Mouse (Mus musculus) monocyte, adult 59 days (primary cell): ENCODE data around the gene Mt4. TPM values are rescaled to one million over a fixed set of nuclear protein-coding genes. Genes with fewer than 3 reads are reported as not detected.

ENCODE experiments used
- total RNA-seq, 2 experiments: library from RNA; stranded (reverse); gene quantifications; one replicate each; pipeline ENCODE4 v1.2.4; 2023

The Mt4 gene
- total RNA-seq: not detected

DNA sequence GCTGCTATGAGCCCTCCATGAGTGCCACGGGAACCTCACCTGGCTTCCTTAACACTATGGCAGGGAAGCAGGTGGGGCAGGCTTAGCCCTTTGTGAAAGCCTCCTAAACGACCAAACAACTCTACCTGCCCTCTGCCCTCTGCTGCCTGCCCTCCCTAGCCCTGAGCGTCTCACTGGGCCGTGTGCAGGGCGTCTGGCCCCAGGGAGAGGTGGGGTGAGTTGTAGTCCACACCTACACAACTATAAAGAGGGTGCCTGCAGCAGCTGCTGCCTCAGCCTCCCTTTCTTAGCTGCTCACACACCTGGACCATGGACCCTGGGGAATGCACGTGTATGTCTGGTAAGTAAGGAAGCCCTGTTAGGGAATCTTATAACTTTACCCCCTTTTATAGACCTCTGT is at the start of gene Mt4:
Mt4 (plus strand) TSS at position 265 of the 400 bp plus-strand sequence.

DNA sequence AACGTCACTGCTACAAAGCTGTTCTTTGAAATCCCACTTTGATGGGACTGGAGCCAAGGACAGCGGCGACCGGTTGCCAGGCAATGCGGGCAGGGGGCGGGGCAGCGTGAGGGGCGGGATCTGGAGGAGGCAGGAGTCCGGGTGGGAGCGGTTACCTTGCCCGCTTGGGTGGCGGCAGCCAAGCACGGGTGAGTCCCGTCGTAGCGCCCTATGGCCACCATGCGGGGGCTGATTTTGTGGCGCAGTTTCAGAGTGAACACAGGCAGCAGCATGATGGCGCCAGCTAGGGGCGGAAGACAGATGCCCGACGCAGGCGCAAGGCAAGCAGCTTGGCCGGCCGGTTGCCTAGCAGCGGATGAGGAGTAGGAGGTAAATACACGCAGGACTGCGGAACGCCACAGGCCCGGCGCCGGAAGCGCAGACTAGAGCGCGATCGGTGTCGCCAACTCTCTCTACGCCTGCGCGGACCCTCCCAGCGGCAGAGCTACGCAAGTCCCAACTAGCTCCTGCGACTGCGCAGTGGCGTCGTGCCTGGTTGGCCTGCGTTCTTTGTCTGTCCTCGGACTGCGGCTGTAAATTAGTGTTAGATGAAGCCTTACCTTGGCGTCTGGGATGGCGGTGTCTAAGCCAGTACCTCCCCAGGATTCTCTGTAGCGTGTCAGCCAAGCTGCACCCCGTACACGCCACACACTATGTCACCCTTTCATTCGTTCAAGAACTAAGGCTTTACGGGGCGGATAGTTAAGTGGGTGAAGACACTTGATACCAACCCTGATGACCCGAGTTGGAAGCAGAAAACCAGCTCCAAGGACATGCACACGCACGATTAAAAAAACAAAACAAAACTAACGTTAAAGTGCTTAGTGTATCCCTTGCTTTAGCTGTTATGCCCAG is 38.7 kb upstream of the Mt4 start, which contains the start of gene Bbs2:
Bbs2 (minus strand) TSS at position 848 of the 894 bp plus-strand sequence.

GRCm38 (mm10) chr8:94152513-94153300 is 15.7 kb downstream of the Mt4 start, which contains the start of gene Mt3:
Mt3 (plus strand) TSS chr8:94152607.

DNA sequence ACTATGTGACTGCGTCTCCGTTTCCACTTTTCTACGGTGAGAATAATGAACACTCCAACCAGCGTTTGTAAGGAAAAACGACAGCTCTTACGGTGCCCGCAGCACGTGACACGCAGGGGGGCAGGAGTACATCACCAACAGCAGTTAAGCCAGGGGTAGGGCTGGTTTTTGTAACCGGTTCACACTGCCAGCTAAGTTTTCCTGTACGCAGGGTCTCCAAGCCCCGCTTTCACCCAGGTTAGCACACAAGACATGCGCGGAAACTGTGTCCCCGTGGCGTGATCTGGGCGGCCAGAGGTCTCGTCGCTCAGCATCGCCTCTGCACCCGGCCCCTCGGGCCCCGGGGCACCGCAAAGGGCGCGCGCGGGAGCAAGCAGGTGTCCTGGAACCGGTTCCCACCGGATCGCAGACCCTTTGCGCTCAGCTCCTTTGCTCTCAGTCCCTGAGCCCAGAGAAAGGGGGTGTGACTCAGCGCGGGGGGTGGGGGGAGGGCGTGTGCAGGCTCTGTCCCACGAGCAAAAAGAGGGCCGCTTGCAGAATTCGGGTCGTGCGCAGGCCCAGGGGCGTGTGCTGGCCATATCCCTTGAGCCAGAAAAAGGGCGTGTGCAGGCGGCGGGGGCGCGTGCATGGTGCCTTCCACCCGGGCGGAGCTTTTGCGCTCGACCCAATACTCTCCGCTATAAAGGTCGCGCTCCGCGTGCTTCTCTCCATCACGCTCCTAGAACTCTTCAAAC is 35.2 kb downstream of the Mt4 start, which contains the start of gene Mt2:
Mt2 (plus strand) TSS at position 590 of the 734 bp plus-strand sequence.

DNA sequence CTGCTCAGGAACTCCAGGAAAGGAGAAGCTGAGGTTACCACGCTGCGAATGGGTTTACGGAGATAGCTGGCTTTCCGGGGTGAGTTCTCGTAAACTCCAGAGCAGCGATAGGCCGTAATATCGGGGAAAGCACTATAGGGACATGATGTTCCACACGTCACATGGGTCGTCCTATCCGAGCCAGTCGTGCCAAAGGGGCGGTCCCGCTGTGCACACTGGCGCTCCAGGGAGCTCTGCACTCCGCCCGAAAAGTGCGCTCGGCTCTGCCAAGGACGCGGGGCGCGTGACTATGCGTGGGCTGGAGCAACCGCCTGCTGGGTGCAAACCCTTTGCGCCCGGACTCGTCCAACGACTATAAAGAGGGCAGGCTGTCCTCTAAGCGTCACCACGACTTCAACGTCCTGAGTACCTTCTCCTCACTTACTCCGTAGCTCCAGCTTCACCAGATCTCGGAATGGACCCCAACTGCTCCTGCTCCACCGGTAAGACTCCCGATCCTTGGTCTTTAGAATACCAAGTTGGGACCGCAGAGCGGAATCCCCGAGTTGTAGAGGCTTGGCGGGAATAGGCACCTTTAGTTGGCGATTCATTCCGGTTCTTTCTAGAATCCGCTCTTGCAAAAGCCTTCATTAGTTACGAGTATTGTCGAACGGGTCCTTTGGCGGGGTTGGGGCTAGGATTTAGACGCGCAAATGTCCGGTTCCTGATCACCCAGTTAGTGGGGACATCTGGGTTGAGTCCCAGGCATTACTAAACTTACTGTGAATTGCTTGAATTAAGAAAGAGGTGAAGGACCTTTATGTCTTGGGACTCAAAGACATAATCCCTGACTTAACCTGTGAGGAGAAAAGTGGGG is 42.1 kb downstream of the Mt4 start, which contains the start of gene Mt1:
Mt1 (plus strand) TSS at position 226 of the 856 bp plus-strand sequence.

Other genes starting within 250 kb of the Mt4 start
- gene Amfr, start 124.4 kb upstream of the Mt4 start, total RNA-seq: 10 to 100 TPM; 65.4 to 69.1 TPM
- gene Nudt21, start 100.2 kb upstream of the Mt4 start, total RNA-seq: 10 to 100 TPM; 27.7 to 28.7 TPM
- gene Ogfod1, start 100.0 kb upstream of the Mt4 start, total RNA-seq: 10 to 100 TPM; 17.6 to 17.8 TPM
- gene Bbs2, start 38.3 kb upstream of the Mt4 start, total RNA-seq: 1 to 10 TPM; 3.2 to 7.7 TPM
- gene Mt3, start 15.4 kb downstream of the Mt4 start, total RNA-seq: not detected
- gene Mt2, start 35.5 kb downstream of the Mt4 start, total RNA-seq: 1 to 10 TPM; 1.5 to 3.4 TPM
- 100 to 1,000 TPM in 1 of 2 experiments, 10 to 100 TPM in 1; 68.6 to 130 TPM for gene Mt1, start 41.9 kb downstream of the Mt4 start, total RNA-seq
- 10 to 100 TPM; 13.9 to 16.3 TPM for gene Nup93, start 77.4 kb downstream of the Mt4 start, total RNA-seq
- gene Slc12a3, start 192.0 kb downstream of the Mt4 start, total RNA-seq: under 1 TPM; 0.24 to 0.37 TPM
- gene Herpud1, start 249.2 kb downstream of the Mt4 start, total RNA-seq: 100 to 1,000 TPM; 282 to 299 TPM